Mouse (Mus musculus): ENCODE results near the gene Arsj. TPM values are rescaled to one million over a fixed set of nuclear protein-coding genes. Genes with fewer than 3 reads are reported as not detected.

The Arsj gene
- total RNA-seq, 4 experiments from 2014 or later, result 0.08 to 0.22 (median 0.16) TPM

GRCm38 (mm10) chr3:126400726-126401125, 37.2 kb downstream of the Arsj start:
- DNase-seq (ENCODE audit: low spot score in 2 of 2), result no peak

- peak; percentile 25 to 47 for DNase-seq (ENCODE audit: low spot score in 2 of 2)
Observed at GRCm38 (mm10) chr3:126402836-126403235, 39.4 kb downstream of the Arsj start.

GRCm38 (mm10) chr3:126404199-126404598, 40.7 kb downstream of the Arsj start:
- no peak for DNase-seq (ENCODE audit: low spot score in 2 of 2)

GRCm38 (mm10) chr3:126430524-126431064, 67.1 kb downstream of the Arsj start:
- DNase-seq (ENCODE audit: low spot score in 2 of 2), result no peak

GRCm38 (mm10) chr3:126439331-126439730, 75.8 kb downstream of the Arsj start:
- no peak for DNase-seq (ENCODE audit: low spot score in 2 of 2)

GRCm38 (mm10) chr3:126449058-126449457, 85.6 kb downstream of the Arsj start:
- no peak for DNase-seq (ENCODE audit: low spot score in 2 of 2)

- DNase-seq (ENCODE audit: low spot score in 2 of 2), result no peak
Observed at GRCm38 (mm10) chr3:126449515-126449914, 86.0 kb downstream of the Arsj start.

GRCm38 (mm10) chr3:126455787-126456482, 92.5 kb downstream of the Arsj start:
- DNase-seq (ENCODE audit: low spot score in 2 of 2), result no peak

- DNase-seq (ENCODE audit: low spot score in 2 of 2), result no peak
Observed at GRCm38 (mm10) chr3:126463119-126463815, 99.8 kb downstream of the Arsj start.

GRCm38 (mm10) chr3:126464262-126464661, 100.8 kb downstream of the Arsj start:
- no peak for DNase-seq (ENCODE audit: low spot score in 2 of 2)

Other genes starting within 250 kb of the Arsj start
- 10 to 100 TPM; 49.9 to 62.3 (median 62.0) TPM for gene Camk2d, start 232.6 kb downstream of the Arsj start, total RNA-seq (2022)